Comparison of ENCODE assay signal across 8 mouse cellular contexts in the genomic region with DNA sequence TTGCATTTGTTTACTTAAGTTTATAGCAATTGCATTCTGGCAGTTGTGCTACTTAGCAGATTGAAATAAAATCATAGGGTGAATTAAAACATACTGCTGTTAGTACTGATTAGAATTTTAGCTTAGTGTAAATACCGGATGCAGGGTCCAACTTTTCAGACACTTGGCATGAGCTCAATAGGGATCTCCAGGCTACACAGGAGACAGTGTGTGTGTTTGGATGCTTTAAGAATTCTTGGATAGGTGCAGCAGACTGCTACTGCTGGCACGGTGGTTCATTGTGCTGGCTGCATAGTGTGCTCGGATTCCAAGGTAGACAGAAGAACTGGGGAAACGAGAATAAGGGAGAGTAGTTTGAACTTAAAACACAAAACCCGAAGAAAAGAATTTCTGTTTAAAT.
DNase-seq lines count a peak whose midpoint lies in the region; TF ChIP-seq lines count a peak whose summit lies in the region.

No protein-coding gene starts in this region.

- H3K27ac ChIP-seq in gastrocnemius, adult 2 months = peak overlapping the region; percentile 73

- peak overlapping the region; percentile 51 for H3K4me3 ChIP-seq in gastrocnemius, adult 2 months

- no peak for TF ChIP-seq CTCF in gastrocnemius, adult 2 months (IDR thresholded peaks at IDR 0.05)

- intact Hi-C loops in gastrocnemius, adult 2 months (cut with DNase I) = loop anchor here (5.0 to 10.0 kb wide), 2 partner anchors 147 to 180 kb away; a partner anchor contains a TSS

- peak; percentile 26 for DNase-seq in gastrocnemius, adult 2 months
- DNase-seq in gastrocnemius, postnatal 10 days = no peak
- DNase-seq in kidney, postnatal 14 days = peak; percentile 38
- DNase-seq in kidney, adult 8-10 months = no peak
- DNase-seq in cerebellum, postnatal 14 days = peak; percentile 50 to 73
- DNase-seq in lung, postnatal 36 days = peak; percentile 39
- DNase-seq in ovary, adult 18-20 months (ENCODE audit: low spot score) = no peak
- no peak for DNase-seq in adrenal gland, postnatal 25 days

Comparison
In these comparisons a context has a peak if more than half of its experiments do, and no peak if none do; other contexts are left out.
1. DNase-seq: peak in gastrocnemius, adult 2 months (single experiment), kidney, postnatal 14 days (single experiment), cerebellum, postnatal 14 days (2 of 2) and lung, postnatal 36 days (single experiment); none in gastrocnemius, postnatal 10 days (single experiment), kidney, adult 8-10 months (0 of 2), ovary, adult 18-20 months (single experiment) and adrenal gland, postnatal 25 days (single experiment).